Mouse (Mus musculus): ENCODE results near the gene Nfib. TPM values are rescaled to one million over a fixed set of nuclear protein-coding genes. Genes with fewer than 3 reads are reported as not detected.

Nfib gene
- polyA plus RNA-seq, 1 experiment from 2014 or later: 149 TPM

- Histone ChIP-seq H3K9me3 (ENCODE audit: low read depth, low read length) (no peaks in the 10 kb centered on the region), H3K27me3 (ENCODE audit: insufficient read depth, low read length) (no peaks in the 10 kb centered on the region), H3K27ac (ENCODE audit: low read depth) (no peak overlapping the region), H3K36me3 (ENCODE audit: insufficient read depth) (peaks cover 23% of the 10 kb centered on the region), H3K9ac (no peak overlapping the region), H3K4me3 (ENCODE audit: low read depth, low read length) (no peak overlapping the region), H3K4me2 (no peak overlapping the region), H3K4me1 (ENCODE audit: insufficient read depth) (peaks cover 37% of the 10 kb centered on the region)
- 16% methylated on average over 3 of the region's 3 CpGs for WGBS
- DNase-seq: no peak
- ATAC-seq (ENCODE audit: insufficient read depth): no peak
- TF ChIP-seq CTCF (IDR thresholded peaks at IDR 0.05; ENCODE audit: low read depth): no peak
Measured at GRCm38 (mm10) chr4:82456323-82456713, 249.2 kb downstream of the Nfib start.

GRCm38 (mm10) chr4:82455617-82456322, 249.8 kb downstream of the Nfib start:
- Histone ChIP-seq H3K4me1 (ENCODE audit: insufficient read depth) (peaks cover 36% of the 10 kb centered on the region), H3K4me3 (ENCODE audit: low read depth, low read length) (no peak overlapping the region), H3K27me3 (ENCODE audit: insufficient read depth, low read length) (no peaks in the 10 kb centered on the region), H3K9ac (no peak overlapping the region), H3K4me2 (no peak overlapping the region), H3K27ac (ENCODE audit: low read depth) (peak overlapping the region; percentile 30; the same call in 1 of the 2 replicates), H3K36me3 (ENCODE audit: insufficient read depth) (peaks cover 20% of the 10 kb centered on the region), H3K9me3 (ENCODE audit: low read depth, low read length) (no peaks in the 10 kb centered on the region)
- DNase-seq: no peak
- no peak for ATAC-seq (ENCODE audit: insufficient read depth)
- 83% methylated on average over 8 of the region's 8 CpGs for WGBS
- TF ChIP-seq CTCF (IDR thresholded peaks at IDR 0.05; ENCODE audit: low read depth): no peak

DNA sequence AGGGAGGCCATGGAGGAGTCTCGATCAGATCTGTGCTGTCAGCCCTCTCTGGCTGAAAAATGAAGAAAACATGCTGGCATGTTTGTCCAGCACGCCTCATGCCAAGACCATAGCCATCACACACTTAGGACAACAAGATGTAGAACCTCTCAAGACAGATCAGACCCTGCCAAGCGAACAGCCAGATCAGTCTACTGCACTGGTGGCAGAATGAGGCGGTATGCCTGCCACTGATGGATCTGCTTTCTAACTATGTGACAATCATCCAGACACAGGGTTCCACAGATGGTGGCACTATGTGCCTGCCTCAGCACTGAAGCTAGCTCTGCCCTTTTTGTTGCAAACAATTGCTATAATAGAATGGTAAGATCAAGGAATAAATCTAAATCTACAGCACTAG, 250.6 kb downstream of the Nfib start:
- Histone ChIP-seq H3K27ac (ENCODE audit: low read depth) (peak overlapping the region; percentile 30; the same call in 1 of the 2 replicates), H3K4me2 (no peak overlapping the region), H3K9ac (no peak overlapping the region), H3K27me3 (ENCODE audit: insufficient read depth, low read length) (no peaks in the 10 kb centered on the region), H3K4me3 (ENCODE audit: low read depth, low read length) (no peak overlapping the region), H3K4me1 (ENCODE audit: insufficient read depth) (peaks cover 41% of the 10 kb centered on the region), H3K36me3 (ENCODE audit: insufficient read depth) (peaks cover 20% of the 10 kb centered on the region), H3K9me3 (ENCODE audit: low read depth, low read length) (no peaks in the 10 kb centered on the region)
- ATAC-seq (ENCODE audit: insufficient read depth): no peak
- WGBS: 67% methylated on average over 4 of the region's 4 CpGs
- TF ChIP-seq CTCF (IDR thresholded peaks at IDR 0.05; ENCODE audit: low read depth): no peak
- no peak for DNase-seq

- H3K36me3 ChIP-seq (ENCODE audit: insufficient read depth): peaks cover 24% of the 10 kb centered on the region
- no peaks in the 10 kb centered on the region for H3K27me3 ChIP-seq (ENCODE audit: insufficient read depth, low read length)
- DNase-seq (no peak), ATAC-seq (ENCODE audit: insufficient read depth) (no peak)
- no peak overlapping the region for H3K27ac ChIP-seq (ENCODE audit: low read depth)
- peaks cover 46% of the 10 kb centered on the region for H3K4me1 ChIP-seq (ENCODE audit: insufficient read depth)
- H3K9me3 ChIP-seq (ENCODE audit: low read depth, low read length): no peaks in the 10 kb centered on the region
- TF ChIP-seq CTCF (IDR thresholded peaks at IDR 0.05; ENCODE audit: low read depth): no peak
- H3K9ac ChIP-seq: no peak overlapping the region
- no peak overlapping the region for H3K4me2 ChIP-seq
- H3K4me3 ChIP-seq (ENCODE audit: low read depth, low read length): no peak overlapping the region
Measured at GRCm38 (mm10) chr4:82453341-82453740, 252.2 kb downstream of the Nfib start.

DNA sequence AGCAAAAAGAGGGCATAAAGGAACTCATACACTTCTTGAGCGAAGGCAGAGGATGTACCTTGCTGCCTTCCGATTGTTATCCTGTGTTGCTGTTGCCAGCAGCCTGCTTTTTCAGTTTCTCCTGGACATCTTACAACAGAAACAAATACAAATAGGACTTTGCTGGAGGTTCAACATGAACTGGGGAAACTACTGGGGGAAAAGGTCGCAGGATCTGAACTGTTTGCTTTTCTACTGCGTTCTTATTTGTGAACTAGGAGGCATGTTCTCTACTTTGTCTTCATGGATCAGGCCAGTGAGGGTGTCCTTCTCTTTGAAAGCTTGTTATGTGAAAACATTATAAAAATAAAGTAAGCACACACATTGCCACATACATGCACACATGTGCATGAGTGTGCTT, 252.6 kb downstream of the Nfib start:
- no peak for ATAC-seq (ENCODE audit: insufficient read depth)
- WGBS: 71% methylated on average over 4 of the region's 4 CpGs
- Histone ChIP-seq H3K9ac (no peak overlapping the region), H3K4me2 (no peak overlapping the region), H3K36me3 (ENCODE audit: insufficient read depth) (peaks cover 24% of the 10 kb centered on the region), H3K9me3 (ENCODE audit: low read depth, low read length) (no peaks in the 10 kb centered on the region), H3K4me3 (ENCODE audit: low read depth, low read length) (no peak overlapping the region), H3K27ac (ENCODE audit: low read depth) (no peak overlapping the region), H3K4me1 (ENCODE audit: insufficient read depth) (peaks cover 46% of the 10 kb centered on the region), H3K27me3 (ENCODE audit: insufficient read depth, low read length) (no peaks in the 10 kb centered on the region)
- TF ChIP-seq CTCF (IDR thresholded peaks at IDR 0.05; ENCODE audit: low read depth): no peak
- DNase-seq: no peak

DNA sequence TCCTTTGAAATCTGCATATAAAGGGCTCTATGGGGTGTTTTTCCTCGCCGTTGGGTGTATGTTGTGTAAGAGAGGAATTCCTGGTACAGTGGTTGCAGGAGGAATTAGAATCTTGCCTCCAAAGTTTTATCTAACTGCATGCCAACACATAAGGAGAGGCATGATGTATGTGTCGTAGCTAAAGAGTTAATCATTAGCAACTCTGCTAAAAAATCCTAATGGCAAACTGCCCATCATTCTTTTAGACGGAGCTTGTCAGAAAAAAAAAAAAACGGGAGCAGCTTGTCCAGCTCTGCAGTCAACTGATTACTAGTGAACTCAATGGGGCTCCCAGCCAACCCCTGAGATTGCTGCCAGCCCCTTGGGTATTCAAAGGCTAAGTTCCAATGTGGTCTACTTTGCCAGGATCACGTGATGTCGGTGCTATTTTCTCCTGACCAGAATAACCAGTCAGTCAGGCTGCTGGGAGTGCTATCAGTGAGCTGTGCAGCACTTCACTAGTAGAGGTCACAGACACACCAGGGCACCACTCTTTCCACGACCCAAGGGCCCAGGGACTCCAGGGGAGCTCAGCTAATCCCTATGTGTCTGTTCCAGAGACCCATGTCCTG, 258.4 kb downstream of the Nfib start:
- no peak for TF ChIP-seq CTCF (IDR thresholded peaks at IDR 0.05; ENCODE audit: low read depth)
- 7% methylated on average over 8 of the region's 8 CpGs for WGBS
- Histone ChIP-seq H3K9me3 (ENCODE audit: low read depth, low read length) (no peaks in the 10 kb centered on the region), H3K27me3 (ENCODE audit: insufficient read depth, low read length) (no peaks in the 10 kb centered on the region), H3K27ac (ENCODE audit: low read depth) (peak overlapping the region; percentile 89), H3K36me3 (ENCODE audit: insufficient read depth) (peaks cover 13% of the 10 kb centered on the region), H3K9ac (no peak overlapping the region), H3K4me2 (peak overlapping the region; percentile 39), H3K4me1 (ENCODE audit: insufficient read depth) (peaks cover 60% of the 10 kb centered on the region), H3K4me3 (ENCODE audit: low read depth, low read length) (no peak overlapping the region)
- DNase-seq (peak; percentile 97), ATAC-seq (ENCODE audit: insufficient read depth) (peak; percentile 91)

DNA sequence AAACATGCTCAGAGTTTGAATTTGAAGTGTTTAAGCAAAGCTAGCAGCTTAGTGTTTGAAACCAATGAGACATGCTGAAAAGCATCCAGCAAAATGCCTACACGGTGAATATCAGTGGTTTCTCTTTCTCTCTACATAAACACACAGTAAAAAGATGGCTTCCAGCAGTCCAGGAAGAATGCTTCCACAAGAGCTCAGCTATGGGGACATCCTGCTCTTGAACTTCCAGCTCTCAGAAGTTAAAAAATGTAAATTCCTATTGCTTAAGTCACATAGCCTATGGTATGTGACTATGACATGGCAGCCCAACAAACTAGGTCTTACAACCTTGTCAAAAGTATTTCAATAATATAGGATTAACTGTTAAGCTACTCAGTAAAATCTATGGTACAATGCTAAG, 261.5 kb downstream of the Nfib start:
- H3K4me3 ChIP-seq (ENCODE audit: low read depth, low read length): no peak overlapping the region
- no peaks in the 10 kb centered on the region for H3K27me3 ChIP-seq (ENCODE audit: insufficient read depth, low read length)
- peaks cover 62% of the 10 kb centered on the region for H3K4me1 ChIP-seq (ENCODE audit: insufficient read depth)
- DNase-seq: no peak
- H3K4me2 ChIP-seq: no peak overlapping the region
- no peak overlapping the region for H3K9ac ChIP-seq
- H3K9me3 ChIP-seq (ENCODE audit: low read depth, low read length): no peaks in the 10 kb centered on the region
- ATAC-seq (ENCODE audit: insufficient read depth): no peak
- 32% methylated on average over 1 of the region's 1 CpGs for WGBS
- H3K36me3 ChIP-seq (ENCODE audit: insufficient read depth): no peaks in the 10 kb centered on the region; the same call in 1 of the 2 replicates
- no peak overlapping the region for H3K27ac ChIP-seq (ENCODE audit: low read depth)
- no peak for TF ChIP-seq CTCF (IDR thresholded peaks at IDR 0.05; ENCODE audit: low read depth)
